21 mouse cellular contexts compared by ENCODE assay signal in the genomic region with DNA sequence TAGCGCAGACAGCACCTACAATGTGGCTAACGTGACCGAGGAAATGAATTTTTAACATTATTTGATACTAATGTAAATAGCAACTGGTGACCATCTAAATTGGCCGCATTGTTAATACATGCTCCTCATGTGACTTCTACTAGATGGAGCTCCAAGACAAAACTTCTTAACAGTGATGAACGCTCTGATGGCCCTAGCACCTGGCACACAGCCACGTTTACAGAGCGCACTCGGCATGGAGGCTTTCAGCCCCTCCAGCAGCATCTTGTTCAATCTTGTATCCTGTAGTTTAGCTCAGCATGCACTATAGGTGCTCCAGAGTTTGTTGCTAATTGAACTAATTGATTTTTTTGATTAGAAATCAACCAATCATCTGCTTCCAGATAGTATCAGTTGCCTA.
"Had no signal": no experiment of that assay in that cellular context is flagged by ENCODE, and none has a peak within 500 bp of the region (broad histone marks: within the 10 kb centered on the region; RNA-seq: fewer than 3 reads in every experiment).

No protein-coding gene starts in this region.

- ATAC-seq: forebrain, embryonic 16.5 days; inflammation-experienced regulatory T-cells, adult 6 months; intestine, postnatal 0 days had no signal

- H3K4me1 ChIP-seq: hindbrain, embryonic 13.5 days; hindbrain, embryonic 15.5 days; limb, embryonic 12.5 days; liver, embryonic 13.5 days; liver, embryonic 15.5 days had no signal

- H3K27ac ChIP-seq: gastrocnemius, adult 2 months; hindbrain, embryonic 13.5 days; hindbrain, embryonic 15.5 days; layer of hippocampus, adult 2 months; left cerebral cortex, adult 2 months; limb, embryonic 10.5 days; limb, embryonic 12.5 days; liver, embryonic 13.5 days; liver, embryonic 15.5 days had no signal

- H3K9me3 ChIP-seq: hindbrain, embryonic 13.5 days; hindbrain, embryonic 15.5 days; limb, embryonic 10.5 days; limb, embryonic 12.5 days; liver, embryonic 13.5 days; liver, embryonic 15.5 days had no signal

- H3K27me3 ChIP-seq: hindbrain, embryonic 13.5 days; hindbrain, embryonic 15.5 days had no signal

- DNase-seq: gastrocnemius, adult 2 months; gastrocnemius, postnatal 10 days; gastrocnemius, postnatal 25 days; kidney, adult 18-20 months; kidney, adult 8-10 months; kidney, postnatal 10 days; kidney, postnatal 25 days; kidney, postnatal 4 days; liver; liver, embryonic 13.5 days had no signal

- H3K4me3 ChIP-seq: gastrocnemius, adult 2 months; hindbrain, embryonic 13.5 days; hindbrain, embryonic 15.5 days; layer of hippocampus, adult 2 months; left cerebral cortex, adult 2 months; limb, embryonic 10.5 days; limb, embryonic 12.5 days; liver, embryonic 13.5 days; liver, embryonic 15.5 days had no signal

- H3K4me2 ChIP-seq: hindbrain, embryonic 13.5 days; hindbrain, embryonic 15.5 days; limb, embryonic 12.5 days; liver, embryonic 11.5 days; liver, embryonic 13.5 days; liver, embryonic 15.5 days had no signal

- H3K36me3 ChIP-seq: hindbrain, embryonic 13.5 days; hindbrain, embryonic 15.5 days; limb, embryonic 10.5 days; limb, embryonic 12.5 days; liver, embryonic 13.5 days; liver, embryonic 15.5 days had no signal

- H3K9ac ChIP-seq: hindbrain, embryonic 13.5 days; hindbrain, embryonic 15.5 days; limb, embryonic 12.5 days; liver, embryonic 13.5 days; liver, embryonic 15.5 days had no signal
